Comparison of ENCODE assay signal across 19 mouse cellular contexts in genomic region chr6:4722739-4723138, GRCm38 (mm10).
"Had no signal": no experiment of that assay in that cellular context is flagged by ENCODE, and none has a peak within 500 bp of the region (broad histone marks: within the 10 kb centered on the region; RNA-seq: fewer than 3 reads in every experiment).

No protein-coding gene starts in this region.

- ATAC-seq: intestine, postnatal 0 days had no signal

- H3K9ac ChIP-seq: liver, embryonic 13.5 days; midbrain, embryonic 12.5 days; neural tube, embryonic 12.5 days; neural tube, embryonic 15.5 days had no signal

- H3K4me3 ChIP-seq: liver, embryonic 13.5 days; midbrain, embryonic 12.5 days; neural tube, embryonic 12.5 days; neural tube, embryonic 15.5 days had no signal

- DNase-seq: kidney, adult 2 months; kidney, postnatal 36 days; left cerebral cortex, postnatal 4 days; liver, embryonic 13.5 days; lung, adult 2 months; lung, postnatal 14 days; lung, postnatal 4 days; right cerebral cortex, adult 18-20 months; right cerebral cortex, postnatal 14 days; right cerebral cortex, postnatal 4 days; thymus, adult 2 months; thymus, postnatal 14 days; thymus, postnatal 4 days had no signal

- H3K9me3 ChIP-seq: liver, embryonic 13.5 days; midbrain, embryonic 12.5 days; neural tube, embryonic 12.5 days; neural tube, embryonic 15.5 days had no signal

- H3K4me1 ChIP-seq: liver, embryonic 13.5 days had no signal

- H3K4me2 ChIP-seq: liver, embryonic 13.5 days; midbrain, embryonic 12.5 days; neural tube, embryonic 12.5 days; neural tube, embryonic 15.5 days had no signal

- H3K27ac ChIP-seq: kidney, postnatal 0 days; liver, embryonic 13.5 days; midbrain, embryonic 12.5 days; neural tube, embryonic 12.5 days; neural tube, embryonic 15.5 days; stomach, postnatal 0 days had no signal

- H3K36me3 ChIP-seq: liver, embryonic 13.5 days; midbrain, embryonic 12.5 days; neural tube, embryonic 12.5 days; neural tube, embryonic 15.5 days had no signal

- H3K27me3 ChIP-seq: liver, embryonic 13.5 days; midbrain, embryonic 12.5 days; neural tube, embryonic 12.5 days; neural tube, embryonic 15.5 days had no signal
